Mouse (Mus musculus): ENCODE data around the gene Mfap1a.
A peak's percentile ranks its signal among the peaks of the same experiment; 100 is the strongest.

The Mfap1a gene

DNA sequence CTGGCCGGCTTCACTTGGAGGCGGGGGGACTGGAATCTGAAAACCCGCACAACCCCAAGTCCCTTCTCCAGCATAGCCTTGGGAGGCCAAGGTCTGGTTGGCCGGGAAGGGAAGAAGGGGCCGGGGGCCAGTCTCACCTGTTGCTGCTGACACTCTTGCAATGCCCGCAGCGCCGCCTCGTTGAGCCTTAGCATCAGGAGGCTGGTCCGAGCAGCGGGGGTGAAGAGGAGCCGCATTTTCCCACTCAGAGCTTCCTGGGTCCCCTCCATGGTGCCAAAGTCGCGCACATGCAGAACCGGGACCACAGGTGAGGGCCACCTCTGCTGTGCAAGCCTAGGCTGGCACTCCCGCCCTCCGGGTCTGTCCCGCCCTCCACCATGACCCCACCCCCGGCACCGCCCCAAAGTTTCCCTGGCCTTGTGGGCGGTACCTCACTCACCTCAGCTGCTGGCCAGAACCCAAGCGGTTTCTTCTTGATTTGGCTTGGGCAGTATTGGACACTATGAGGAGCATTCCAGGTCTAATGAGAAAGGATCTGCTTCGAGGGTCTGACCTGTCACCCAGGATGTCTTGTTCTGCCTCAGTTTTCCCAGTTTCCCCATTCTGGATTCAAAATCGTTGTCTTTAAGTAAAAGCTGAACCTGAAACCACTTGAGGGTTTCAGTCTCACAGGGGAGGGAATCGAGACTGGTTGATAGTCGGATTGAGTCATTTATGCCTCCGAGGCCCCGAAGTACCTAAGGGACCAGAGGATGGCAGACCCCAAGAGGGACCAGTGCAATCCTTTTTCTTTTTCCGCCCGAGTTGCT lies 64.0 kb downstream of the Mfap1a start:
- peak; percentile 95 for DNase-seq (ENCODE audit: low read depth, low spot score)
